Mouse (Mus musculus): Measurements from ENCODE around the gene Vps50. TPM values are rescaled to one million over a fixed set of nuclear protein-coding genes. Genes with fewer than 3 reads are reported as not detected.

Vps50 gene
- 53.5 and 59.5 TPM in 2 replicates for polyA plus RNA-seq (2015; fragmentation: Nextera tagmentation; extraction: Ambion mirVana)

- H3K27ac ChIP-seq (ENCODE audit: low read length): no peak within 1 kb of the TSS
- under 1% methylated on average over 28 of the region's 28 CpGs for WGBS
Measured at GRCm38 (mm10) chr6:3498162-3498848, at the start of gene Vps50, which contains the start of gene Hepacam2. Vps50 (plus strand) TSS chr6:3498382. Hepacam2 (minus strand) TSS chr6:3498298.

GRCm38 (mm10) chr6:3454421-3454820 lies 43.8 kb upstream of the Vps50 start:
- no peak overlapping the region for H3K9ac ChIP-seq (replicated peaks; ENCODE audit: low read depth, low read length)
- 0 out of 2 replicates have a peak, but pooled peaks cover 2% of the 10 kb centered on the region for H3K4me1 ChIP-seq (replicated peaks; ENCODE audit: control insufficient read depth, insufficient read depth, low read length)
- H3K36me3 ChIP-seq (ENCODE audit: control insufficient read depth, insufficient read depth): no peaks in the 10 kb centered on the region
- 56% methylated on average over 5 of the region's 5 CpGs for WGBS
- no peak overlapping the region for H3K4me2 ChIP-seq (ENCODE audit: low read length)
- H3K4me3 ChIP-seq (replicated peaks; ENCODE audit: low read length): no peak overlapping the region
- ATAC-seq: no peak
- no peak overlapping the region for H3K27ac ChIP-seq (ENCODE audit: low read length)
- no peaks in the 10 kb centered on the region for H3K27me3 ChIP-seq (replicated peaks; ENCODE audit: control insufficient read depth, insufficient read depth, low read length)
- no peaks in the 10 kb centered on the region for H3K9me3 ChIP-seq (ENCODE audit: control insufficient read depth, low read length)

More at GRCm38 (mm10) chr6:3498162-3498848, at the start of gene Vps50, which contains the start of gene Hepacam2:
- H3K36me3 ChIP-seq (ENCODE audit: control insufficient read depth, insufficient read depth): no peaks in the 10 kb centered on the region
- ATAC-seq: peak; percentile 100
- no peaks in the 10 kb centered on the region for H3K27me3 ChIP-seq (replicated peaks; ENCODE audit: control insufficient read depth, insufficient read depth, low read length)
- H3K4me3 ChIP-seq (replicated peaks; ENCODE audit: low read length): peak within 1 kb of the TSS; percentile 79
- no peaks in the 10 kb centered on the region for H3K9me3 ChIP-seq (ENCODE audit: control insufficient read depth, low read length)
- peak within 1 kb of the TSS; percentile 69 for H3K9ac ChIP-seq (replicated peaks; ENCODE audit: low read depth, low read length)
- peak within 1 kb of the TSS; percentile 95 for H3K4me2 ChIP-seq (ENCODE audit: low read length)
- H3K4me1 ChIP-seq (replicated peaks; ENCODE audit: control insufficient read depth, insufficient read depth, low read length): peaks cover 12% of the 10 kb centered on the region

GRCm38 (mm10) chr6:3455944-3456536 lies 42.1 kb upstream of the Vps50 start:
- Histone ChIP-seq H3K4me2 (ENCODE audit: low read length) (no peak overlapping the region), H3K36me3 (ENCODE audit: control insufficient read depth, insufficient read depth) (no peaks in the 10 kb centered on the region), H3K27me3 (replicated peaks; ENCODE audit: control insufficient read depth, insufficient read depth, low read length) (no peaks in the 10 kb centered on the region), H3K4me1 (replicated peaks; ENCODE audit: control insufficient read depth, insufficient read depth, low read length) (0 out of 2 replicates have a peak, but pooled peaks cover 2% of the 10 kb centered on the region), H3K4me3 (replicated peaks; ENCODE audit: low read length) (no peak overlapping the region), H3K9ac (replicated peaks; ENCODE audit: low read depth, low read length) (no peak overlapping the region), H3K9me3 (ENCODE audit: control insufficient read depth, low read length) (no peaks in the 10 kb centered on the region), H3K27ac (ENCODE audit: low read length) (no peak overlapping the region)
- 75% methylated on average over 11 of the region's 11 CpGs for WGBS
- ATAC-seq: no peak

GRCm38 (mm10) chr6:3463026-3463425 lies 35.2 kb upstream of the Vps50 start:
- H3K36me3 ChIP-seq (ENCODE audit: control insufficient read depth, insufficient read depth): no peaks in the 10 kb centered on the region

GRCm38 (mm10) chr6:3463594-3463993 lies 34.6 kb upstream of the Vps50 start:
- Histone ChIP-seq H3K4me2 (ENCODE audit: low read length) (no peak overlapping the region), H3K27ac (ENCODE audit: low read length) (no peak overlapping the region), H3K4me1 (replicated peaks; ENCODE audit: control insufficient read depth, insufficient read depth, low read length) (no peaks in the 10 kb centered on the region), H3K27me3 (replicated peaks; ENCODE audit: control insufficient read depth, insufficient read depth, low read length) (no peaks in the 10 kb centered on the region), H3K4me3 (replicated peaks; ENCODE audit: low read length) (no peak overlapping the region), H3K36me3 (ENCODE audit: control insufficient read depth, insufficient read depth) (no peaks in the 10 kb centered on the region), H3K9me3 (ENCODE audit: control insufficient read depth, low read length) (no peaks in the 10 kb centered on the region), H3K9ac (replicated peaks; ENCODE audit: low read depth, low read length) (no peak overlapping the region)
- ATAC-seq: no peak
- 88% methylated on average over 2 of the region's 2 CpGs for WGBS

More at GRCm38 (mm10) chr6:3463026-3463425, 35.2 kb upstream of the Vps50 start:
- Histone ChIP-seq H3K27ac (ENCODE audit: low read length) (no peak overlapping the region), H3K27me3 (replicated peaks; ENCODE audit: control insufficient read depth, insufficient read depth, low read length) (no peaks in the 10 kb centered on the region), H3K9me3 (ENCODE audit: control insufficient read depth, low read length) (no peaks in the 10 kb centered on the region), H3K4me2 (ENCODE audit: low read length) (no peak overlapping the region), H3K4me3 (replicated peaks; ENCODE audit: low read length) (no peak overlapping the region), H3K4me1 (replicated peaks; ENCODE audit: control insufficient read depth, insufficient read depth, low read length) (no peaks in the 10 kb centered on the region), H3K9ac (replicated peaks; ENCODE audit: low read depth, low read length) (no peak overlapping the region)
- no peak for ATAC-seq
- WGBS: 80% methylated on average over 6 of the region's 6 CpGs

- no peak overlapping the region for H3K4me2 ChIP-seq (ENCODE audit: low read length)
- no peak overlapping the region for H3K9ac ChIP-seq (replicated peaks; ENCODE audit: low read depth, low read length)
- no peak for ATAC-seq
- H3K4me1 ChIP-seq (replicated peaks; ENCODE audit: control insufficient read depth, insufficient read depth, low read length): no peaks in the 10 kb centered on the region
- H3K27ac ChIP-seq (ENCODE audit: low read length): no peak overlapping the region
- no peak overlapping the region for H3K4me3 ChIP-seq (replicated peaks; ENCODE audit: low read length)
- no peaks in the 10 kb centered on the region for H3K27me3 ChIP-seq (replicated peaks; ENCODE audit: control insufficient read depth, insufficient read depth, low read length)
- no peaks in the 10 kb centered on the region for H3K9me3 ChIP-seq (ENCODE audit: control insufficient read depth, low read length)
- H3K36me3 ChIP-seq (ENCODE audit: control insufficient read depth, insufficient read depth): no peaks in the 10 kb centered on the region
- WGBS: 68% methylated on average over 1 of the region's 1 CpGs
Measured at GRCm38 (mm10) chr6:3468627-3469026, 29.6 kb upstream of the Vps50 start.

GRCm38 (mm10) chr6:3470706-3471105 lies 27.5 kb upstream of the Vps50 start:
- no peaks in the 10 kb centered on the region for H3K9me3 ChIP-seq (ENCODE audit: control insufficient read depth, low read length)
- no peaks in the 10 kb centered on the region for H3K36me3 ChIP-seq (ENCODE audit: control insufficient read depth, insufficient read depth)
- no peak overlapping the region for H3K27ac ChIP-seq (ENCODE audit: low read length)
- no peak overlapping the region for H3K9ac ChIP-seq (replicated peaks; ENCODE audit: low read depth, low read length)
- no peak overlapping the region for H3K4me2 ChIP-seq (ENCODE audit: low read length)
- no peaks in the 10 kb centered on the region for H3K27me3 ChIP-seq (replicated peaks; ENCODE audit: control insufficient read depth, insufficient read depth, low read length)
- no peak overlapping the region for H3K4me3 ChIP-seq (replicated peaks; ENCODE audit: low read length)
- ATAC-seq: no peak
- H3K4me1 ChIP-seq (replicated peaks; ENCODE audit: control insufficient read depth, insufficient read depth, low read length): no peaks in the 10 kb centered on the region
- WGBS: 73% methylated on average over 2 of the region's 2 CpGs

GRCm38 (mm10) chr6:3476299-3476698 lies 21.9 kb upstream of the Vps50 start:
- Histone ChIP-seq H3K4me2 (ENCODE audit: low read length) (no peak overlapping the region), H3K4me3 (replicated peaks; ENCODE audit: low read length) (no peak overlapping the region), H3K27ac (ENCODE audit: low read length) (no peak overlapping the region), H3K36me3 (ENCODE audit: control insufficient read depth, insufficient read depth) (no peaks in the 10 kb centered on the region), H3K27me3 (replicated peaks; ENCODE audit: control insufficient read depth, insufficient read depth, low read length) (no peaks in the 10 kb centered on the region), H3K9ac (replicated peaks; ENCODE audit: low read depth, low read length) (no peak overlapping the region), H3K4me1 (replicated peaks; ENCODE audit: control insufficient read depth, insufficient read depth, low read length) (no peaks in the 10 kb centered on the region), H3K9me3 (ENCODE audit: control insufficient read depth, low read length) (no peaks in the 10 kb centered on the region)
- 37% methylated on average over 2 of the region's 2 CpGs for WGBS
- no peak; the same call in 1 of the 2 replicates for ATAC-seq

GRCm38 (mm10) chr6:3479853-3480252 lies 18.3 kb upstream of the Vps50 start:
- Histone ChIP-seq H3K4me2 (ENCODE audit: low read length) (no peak overlapping the region), H3K27ac (ENCODE audit: low read length) (no peak overlapping the region), H3K9ac (replicated peaks; ENCODE audit: low read depth, low read length) (no peak overlapping the region), H3K4me1 (replicated peaks; ENCODE audit: control insufficient read depth, insufficient read depth, low read length) (no peaks in the 10 kb centered on the region), H3K4me3 (replicated peaks; ENCODE audit: low read length) (no peak overlapping the region), H3K27me3 (replicated peaks; ENCODE audit: control insufficient read depth, insufficient read depth, low read length) (no peaks in the 10 kb centered on the region), H3K9me3 (ENCODE audit: control insufficient read depth, low read length) (no peaks in the 10 kb centered on the region), H3K36me3 (ENCODE audit: control insufficient read depth, insufficient read depth) (no peaks in the 10 kb centered on the region)
- no peak for ATAC-seq
- WGBS: 56% methylated on average over 5 of the region's 5 CpGs

Data from forebrain, embryonic 16.5 days (tissue).